Mouse (Mus musculus) skeletal muscle tissue, adult 2 months (tissue): ENCODE measurements around the gene Epha3.

ENCODE experiments used
- DNase-seq: peaks from one replicate; pipeline ENCODE4 v3.0.0-alpha.2; 2012; ENCODE audit warnings: low read depth, low spot score

Gene Epha3

DNA sequence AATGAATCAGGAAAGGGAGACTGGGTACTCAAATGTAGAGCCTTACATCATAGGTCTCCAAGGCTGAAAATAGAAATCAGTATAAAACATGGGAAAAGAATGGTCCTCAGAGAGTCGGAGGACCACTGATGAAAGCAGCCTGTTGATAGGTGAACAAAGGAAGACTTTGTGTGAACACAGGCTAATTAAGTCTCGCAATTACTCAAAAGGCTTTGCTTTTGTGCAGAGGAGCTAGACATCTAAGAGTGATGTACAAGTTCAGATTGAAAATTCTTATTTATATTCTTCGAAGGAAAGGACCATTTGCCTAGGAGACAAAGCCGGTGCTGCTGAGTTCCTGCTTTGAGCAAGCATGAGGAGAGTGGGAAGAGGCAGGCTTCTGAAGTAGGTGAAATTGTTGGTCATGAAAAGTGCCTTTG, 363.0 kb downstream of the Epha3 start:
- DNase-seq: no peak
